Mouse (Mus musculus): ENCODE data around the gene Nxt1.

- TF ChIP-seq CTCF (IDR thresholded peaks at IDR 0.05; ENCODE audit: borderline replicate concordance, insufficient read depth, low read depth, low read length) (no peak), POLR2A (IDR thresholded peaks at IDR 0.05; ENCODE audit: borderline replicate concordance, insufficient read depth, low read length) (no peak)
These were observed 13.3 kb downstream of the Nxt1 start for GRCm38 (mm10) chr2:148685709-148686108.
